Mouse (Mus musculus) lung, adult 2 months (tissue): ENCODE measurements around the gene Bphl.

Experiments used
- CTCF ChIP-seq: fragments of 200-500 bp; IDR thresholded peaks from 2 replicates; pipeline ENCODE4 v1.5.1; 2011; ENCODE audit warnings: mild to moderate bottlenecking, low read length, control low read depth; ENCODE audit not compliant: insufficient read depth
- POLR2A ChIP-seq: fragments of 200-500 bp; IDR thresholded peaks from 2 replicates; pipeline ENCODE4 v1.6.1; 2011; ENCODE audit warnings: low read depth, mild to moderate bottlenecking, control low read depth, low read length, borderline replicate concordance; ENCODE audit errors: extremely low read depth

GRCm38 (mm10) chr13:34070296-34070695 lies 32.9 kb downstream of the Bphl start:
- TF ChIP-seq CTCF = no peak
- TF ChIP-seq POLR2A = no peak
